Mouse (Mus musculus) cerebellum, adult 18-20 months (tissue): Measurements from ENCODE around the gene Ppp1r21.
A peak's percentile ranks its signal among the peaks of the same experiment; 100 is the strongest.

Experiments used
- DNase-seq, 2 experiments: peaks; one replicate each; pipeline ENCODE4 v3.0.0; 2021

The Ppp1r21 gene

GRCm38 (mm10) chr17:88530667-88531066, 749 bp downstream of the Ppp1r21 start:
- DNase-seq = no peak

GRCm38 (mm10) chr17:88531176-88531575, 1.3 kb downstream of the Ppp1r21 start:
- no peak for DNase-seq

- DNase-seq = peak; percentile 55 to 65
Measured at GRCm38 (mm10) chr17:88537842-88538430, 8.0 kb downstream of the Ppp1r21 start.

GRCm38 (mm10) chr17:88542771-88543416, 13.0 kb downstream of the Ppp1r21 start:
- DNase-seq = peak; percentile 37 to 50

- no peak for DNase-seq
Measured at GRCm38 (mm10) chr17:88543417-88543782, 13.5 kb downstream of the Ppp1r21 start.

GRCm38 (mm10) chr17:88545217-88545784, 15.4 kb downstream of the Ppp1r21 start:
- DNase-seq = no peak

GRCm38 (mm10) chr17:88546745-88547144, 16.8 kb downstream of the Ppp1r21 start:
- DNase-seq = no peak

- no peak for DNase-seq
Measured at GRCm38 (mm10) chr17:88549411-88550191, 19.7 kb downstream of the Ppp1r21 start.

- no peak for DNase-seq
Measured at GRCm38 (mm10) chr17:88550351-88550750, 20.4 kb downstream of the Ppp1r21 start.

- DNase-seq = no peak
Measured at GRCm38 (mm10) chr17:88550981-88551940, 21.3 kb downstream of the Ppp1r21 start.

GRCm38 (mm10) chr17:88552556-88552955, 22.6 kb downstream of the Ppp1r21 start:
- no peak for DNase-seq

- DNase-seq = no peak
Measured at GRCm38 (mm10) chr17:88553001-88553449, 23.1 kb downstream of the Ppp1r21 start.

- DNase-seq = no peak
Measured at GRCm38 (mm10) chr17:88553473-88554087, 23.7 kb downstream of the Ppp1r21 start.

GRCm38 (mm10) chr17:88556176-88556575, 26.3 kb downstream of the Ppp1r21 start:
- DNase-seq = no peak

GRCm38 (mm10) chr17:88556688-88557087, 26.8 kb downstream of the Ppp1r21 start:
- no peak for DNase-seq

- peak; percentile 76 to 83 for DNase-seq
Measured at GRCm38 (mm10) chr17:88558168-88558842, 28.4 kb downstream of the Ppp1r21 start.

GRCm38 (mm10) chr17:88563611-88564010, 33.7 kb downstream of the Ppp1r21 start:
- DNase-seq = no peak

GRCm38 (mm10) chr17:88569807-88570540, 40.1 kb downstream of the Ppp1r21 start:
- DNase-seq = no peak

GRCm38 (mm10) chr17:88570784-88571183, 40.9 kb downstream of the Ppp1r21 start:
- no peak for DNase-seq

- no peak for DNase-seq
Measured at GRCm38 (mm10) chr17:88574811-88575210, 44.9 kb downstream of the Ppp1r21 start.
